In the genomic region with DNA sequence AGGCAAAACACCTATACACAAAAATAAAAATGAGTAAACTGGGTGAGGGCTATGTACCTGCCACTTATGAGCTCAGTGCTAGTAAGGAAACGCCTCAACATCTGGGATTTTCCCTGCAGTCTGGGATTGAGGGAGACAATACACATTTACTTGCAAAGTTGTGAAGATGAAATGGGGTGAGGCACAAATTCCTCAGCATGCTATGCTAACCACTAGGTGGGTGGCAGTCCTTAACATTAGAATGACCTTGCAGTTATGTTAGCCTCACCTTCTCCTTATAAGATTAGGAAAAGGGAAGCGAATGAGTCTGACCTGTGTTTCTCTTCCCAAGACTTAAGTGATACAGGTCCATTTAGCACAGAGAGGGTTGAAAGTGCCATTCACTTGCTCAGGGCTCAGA, we compare ENCODE assay signal across 19 mouse cellular contexts.
"Had no signal": no experiment of that assay in that cellular context is flagged by ENCODE, and none has a peak within 500 bp of the region (broad histone marks: within the 10 kb centered on the region; RNA-seq: fewer than 3 reads in every experiment).

No protein-coding gene starts in this region.

- H3K9me3 ChIP-seq: limb, embryonic 12.5 days; limb, embryonic 15.5 days; liver, embryonic 13.5 days; neural tube, embryonic 12.5 days; neural tube, embryonic 15.5 days; stomach, embryonic 15.5 days had no signal

- H3K36me3 ChIP-seq: limb, embryonic 12.5 days; limb, embryonic 15.5 days; liver, embryonic 13.5 days; neural tube, embryonic 12.5 days; neural tube, embryonic 15.5 days; stomach, embryonic 15.5 days had no signal

- DNase-seq: kidney, adult 2 months; kidney, postnatal 36 days; left cerebral cortex, postnatal 4 days; liver, embryonic 13.5 days; lung, adult 2 months; lung, postnatal 14 days; lung, postnatal 4 days; midbrain, embryonic 14.5 days; right cerebral cortex, adult 18-20 months; right cerebral cortex, postnatal 14 days; spleen, adult 18-20 months; thymus, postnatal 25 days had no signal

- H3K4me1 ChIP-seq: neural tube, embryonic 12.5 days; stomach, embryonic 15.5 days had no signal

- H3K4me2 ChIP-seq: limb, embryonic 12.5 days; limb, embryonic 15.5 days; liver, embryonic 13.5 days; midbrain, embryonic 11.5 days; neural tube, embryonic 12.5 days; neural tube, embryonic 15.5 days; stomach, embryonic 15.5 days had no signal

- H3K27me3 ChIP-seq: limb, embryonic 12.5 days; limb, embryonic 15.5 days; neural tube, embryonic 12.5 days; neural tube, embryonic 15.5 days; stomach, embryonic 15.5 days had no signal

- H3K27ac ChIP-seq: kidney, postnatal 0 days; limb, embryonic 12.5 days; limb, embryonic 15.5 days; liver, embryonic 13.5 days; neural tube, embryonic 12.5 days; neural tube, embryonic 15.5 days; stomach, embryonic 15.5 days had no signal

- H3K9ac ChIP-seq: limb, embryonic 12.5 days; limb, embryonic 15.5 days; liver, embryonic 13.5 days; neural tube, embryonic 12.5 days; neural tube, embryonic 15.5 days; stomach, embryonic 15.5 days had no signal

- H3K4me3 ChIP-seq: limb, embryonic 12.5 days; limb, embryonic 15.5 days; liver, embryonic 13.5 days; neural tube, embryonic 12.5 days; neural tube, embryonic 15.5 days; stomach, embryonic 15.5 days had no signal
